Mouse (Mus musculus) ES-Bruce4 (cell line): ENCODE measurements at regions not wholly inside any gene's neighbourhood (a gene's known extent, or its start where the extent isn't known, plus 50 kb on each side); places are given as distances from the start of the nearest gene placed in this dataset.

Source experiments
- CTCF ChIP-seq: IDR thresholded peaks from one replicate; pipeline ENCODE4 v1.8.1; 2011; ENCODE audit warnings: low read depth, low read length
- EP300 ChIP-seq: IDR thresholded peaks from 2 replicates; pipeline ENCODE4 v1.6.1; 2011; ENCODE audit warnings: low read depth, low read length; ENCODE audit not compliant: insufficient read depth
- POLR2A ChIP-seq: IDR thresholded peaks from one replicate; pipeline ENCODE4 v1.8.1; 2011; ENCODE audit warnings: low read length; ENCODE audit not compliant: insufficient read depth

- TF ChIP-seq POLR2A (no peak), CTCF (no peak), EP300 (no peak)
These were observed 416.7 kb upstream of the Gm10131 start for GRCm38 (mm10) chr8:34528213-34528612.
